Comparison of ENCODE assay signal across 8 mouse cellular contexts in the genomic region with DNA sequence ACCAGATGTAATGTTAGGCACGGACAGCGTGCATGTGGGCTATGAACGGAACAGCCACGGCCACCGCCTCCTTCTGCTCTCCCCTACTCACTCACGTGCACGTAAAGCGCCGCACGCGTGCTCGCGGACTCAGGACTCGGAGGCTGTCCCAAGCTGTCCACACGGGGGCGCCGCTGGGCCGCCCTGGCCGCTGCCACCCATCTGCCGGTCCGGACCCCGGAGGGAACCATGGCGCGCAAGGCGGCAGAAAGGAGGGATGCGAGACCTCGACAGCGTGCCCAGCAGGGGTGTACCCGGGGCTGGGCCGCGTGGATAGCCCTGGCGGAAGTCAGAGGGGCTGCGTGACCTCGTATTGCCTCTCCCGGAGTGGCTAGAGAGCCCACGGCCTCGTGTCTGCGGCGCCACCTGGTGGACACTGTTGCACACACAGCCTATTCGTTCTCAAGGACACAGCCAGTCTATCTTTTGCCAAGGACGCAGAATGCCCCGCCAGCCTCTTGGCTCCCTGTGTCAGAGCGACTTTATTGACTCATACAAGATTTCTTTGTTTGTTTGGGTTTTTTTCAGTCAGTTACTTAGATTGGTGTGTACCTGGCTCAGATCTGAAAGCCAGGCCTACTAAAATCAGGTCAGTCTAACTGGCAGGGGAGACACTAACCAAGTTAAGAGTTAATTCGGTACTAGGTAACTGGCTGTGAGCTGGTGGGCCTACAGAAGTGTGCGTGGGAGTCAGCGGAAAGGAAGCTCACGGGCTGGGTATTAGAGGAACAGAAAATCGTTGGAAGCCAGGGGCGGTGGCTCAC. TPM values are rescaled to one million over a fixed set of nuclear protein-coding genes. Genes with fewer than 3 reads are reported as not detected.
DNase-seq lines count a peak whose midpoint lies in the region; ATAC-seq lines count a peak whose summit lies in the region.

Rsad1 (minus strand) TSS at position 368 of the 803 bp plus-strand sequence.

- H3K9ac ChIP-seq in hindbrain, embryonic 12.5 days: peak within 1 kb of the TSS; percentile 72

- ATAC-seq in hindbrain, embryonic 12.5 days (ENCODE audit: low FRiP score): peak; percentile 86

- H3K36me3 ChIP-seq in hindbrain, embryonic 12.5 days: no peaks in the 10 kb centered on the region

- DNase-seq in MN1 (ENCODE audit: low spot score): peak; percentile 96
- peak; percentile 97 for DNase-seq in cerebellum, adult 9-10 months
- peak; percentile 91 to 97 for DNase-seq in frontal cortex, adult 2 months (ENCODE audit: extremely low spot score in 1 of 2, low spot score in 1 of 2)
- DNase-seq in layer of hippocampus, postnatal 14 days (ENCODE audit: low spot score in 2 of 2): peak; percentile 97 to 99
- peak; percentile 97 for DNase-seq in lung, postnatal 14 days
- DNase-seq in retina, adult 2 months (ENCODE audit: low read depth, low spot score): peak; percentile 85
- DNase-seq in thymus, postnatal 36 days: peak; percentile 92

- no peaks in the 10 kb centered on the region for H3K27me3 ChIP-seq in hindbrain, embryonic 12.5 days

- 5% methylated on average over 49 of the region's 49 CpGs for WGBS in hindbrain, embryonic 12.5 days

- peak within 1 kb of the TSS; percentile 60 for H3K4me3 ChIP-seq in hindbrain, embryonic 12.5 days

- no peaks in the 10 kb centered on the region for H3K9me3 ChIP-seq in hindbrain, embryonic 12.5 days (replicated peaks)

- H3K4me1 ChIP-seq in hindbrain, embryonic 12.5 days: peaks cover 21% of the 10 kb centered on the region

- H3K4me2 ChIP-seq in hindbrain, embryonic 12.5 days (replicated peaks): peak within 1 kb of the TSS; percentile 94

- H3K27ac ChIP-seq in hindbrain, embryonic 12.5 days: peak within 1 kb of the TSS; percentile 85

RNA-seq across cellular contexts. Expression of gene Rsad1, which starts in this region (rescaled TPM):
- 11.8 and 12.5 TPM in 2 replicates for polyA plus RNA-seq in frontal cortex, adult 2 months (2012; rRNA removed)
- 3.4 and 4.6 TPM in 2 replicates for polyA plus RNA-seq in hindbrain, embryonic 12.5 days (2016; fragmentation: Nextera tagmentation; extraction: Ambion mirVana)
- 10 to 100 TPM; 10.2 to 11.6 TPM for total RNA-seq in layer of hippocampus, postnatal 14 days (2021)

Comparison
In these comparisons a context has a peak if more than half of its experiments do, and no peak if none do; other contexts are left out.
1. Peak in every context shown above with its lines: DNase-seq, ATAC-seq, H3K4me3 ChIP-seq and H3K27ac ChIP-seq.